Comparison of ENCODE assay signal across 7 mouse cellular contexts in genomic region chr14:24132092-24132491, GRCm38 (mm10).
A peak's percentile ranks its signal among the peaks of the same experiment; 100 is the strongest.
DNase-seq lines count a peak whose midpoint lies in the region; ATAC-seq and TF ChIP-seq lines count a peak whose summit lies in the region.

No protein-coding gene starts in this region.

- no peaks in the 10 kb centered on the region for H3K9me3 ChIP-seq in kidney, postnatal 0 days (replicated peaks; ENCODE audit: low read length)

- no peak overlapping the region for H3K4me2 ChIP-seq in kidney, postnatal 0 days (ENCODE audit: low read length)

- no peaks in the 10 kb centered on the region for H3K27me3 ChIP-seq in kidney, postnatal 0 days (ENCODE audit: insufficient read depth, low read length)

- no peak overlapping the region for H3K4me3 ChIP-seq in layer of hippocampus, adult 2 months
- no peak overlapping the region for H3K4me3 ChIP-seq in kidney, postnatal 0 days (replicated peaks; ENCODE audit: low read depth, low read length)

- no peak overlapping the region for H3K9ac ChIP-seq in kidney, postnatal 0 days (ENCODE audit: low read depth, low read length)

- peak; percentile 77 for TF ChIP-seq CTCF in layer of hippocampus, adult 2 months (conservative IDR thresholded peaks at IDR 0.05)
- TF ChIP-seq CTCF in kidney, postnatal 0 days (IDR thresholded peaks at IDR 0.05; ENCODE audit: low read depth), result peak; percentile 68

- peak in 1 of 2 experiments; percentile 38 for DNase-seq in layer of hippocampus, adult 2 months (ENCODE audit: low spot score in 2 of 2)
- no peak for DNase-seq in layer of hippocampus, adult 8-10 months (ENCODE audit: low spot score in 2 of 2)
- peak; percentile 65 for DNase-seq in ES-CJ7 (ENCODE audit: low read depth, low spot score)
- DNase-seq in adrenal gland, adult 18-20 months (ENCODE audit: low spot score in 2 of 2), result peak; percentile 33 to 38
- peak; percentile 45 for DNase-seq in kidney, postnatal 0 days (ENCODE audit: low spot score)
- DNase-seq in retina, embryonic 14.5 days (ENCODE audit: low spot score), result peak; percentile 55
- DNase-seq in testis, postnatal 10 days (ENCODE audit: low spot score), result no peak

- WGBS in kidney, postnatal 0 days, result 35% methylated on average over 4 of the region's 4 CpGs

- no peak overlapping the region for H3K27ac ChIP-seq in layer of hippocampus, adult 2 months
- H3K27ac ChIP-seq in kidney, postnatal 0 days, result no peak overlapping the region

- H3K4me1 ChIP-seq in kidney, postnatal 0 days (replicated peaks; ENCODE audit: insufficient read depth, low read length), result no peaks in the 10 kb centered on the region

- peaks cover 28% of the 10 kb centered on the region; the same call in 1 of the 2 replicates for H3K36me3 ChIP-seq in kidney, postnatal 0 days (ENCODE audit: insufficient read depth, low read length)

- ATAC-seq in kidney, postnatal 0 days (replicated peaks; ENCODE audit: low FRiP score, low read depth), result no peak

Comparison
In these comparisons a context has a peak if more than half of its experiments do, and no peak if none do; other contexts are left out.
1. DNase-seq: peak in ES-CJ7 (single experiment), adrenal gland, adult 18-20 months (2 of 2), kidney, postnatal 0 days (single experiment) and retina, embryonic 14.5 days (single experiment); none in layer of hippocampus, adult 8-10 months (0 of 2) and testis, postnatal 10 days (single experiment).